Mouse (Mus musculus): Measurements from ENCODE around the gene Ntpcr.

Ntpcr gene

GRCm38 (mm10) chr8:125729746-125730145 lies at the start of gene Ntpcr:
TSS of gene Ntpcr (plus strand) at chr8:125729963.
- no peak for DNase-seq (ENCODE audit: low read depth)

- no peak for DNase-seq (ENCODE audit: low read depth)
Measured at GRCm38 (mm10) chr8:125680851-125681408, 48.8 kb upstream of the Ntpcr start.

- DNase-seq (ENCODE audit: low read depth) = no peak
Measured at GRCm38 (mm10) chr8:125685216-125685760, 44.5 kb upstream of the Ntpcr start.

- no peak for DNase-seq (ENCODE audit: low read depth)
Measured at GRCm38 (mm10) chr8:125686221-125686865, 43.4 kb upstream of the Ntpcr start.

GRCm38 (mm10) chr8:125690166-125690915 lies 39.4 kb upstream of the Ntpcr start:
- no peak for DNase-seq (ENCODE audit: low read depth)

GRCm38 (mm10) chr8:125690961-125691360 lies 38.8 kb upstream of the Ntpcr start:
- DNase-seq (ENCODE audit: low read depth) = no peak

- no peak for DNase-seq (ENCODE audit: low read depth)
Measured at GRCm38 (mm10) chr8:125692447-125692846, 37.3 kb upstream of the Ntpcr start.

- DNase-seq (ENCODE audit: low read depth) = no peak
Measured at GRCm38 (mm10) chr8:125693197-125693596, 36.6 kb upstream of the Ntpcr start.

- no peak for DNase-seq (ENCODE audit: low read depth)
Measured at GRCm38 (mm10) chr8:125695951-125696350, 33.8 kb upstream of the Ntpcr start.

GRCm38 (mm10) chr8:125699391-125700025 lies 30.3 kb upstream of the Ntpcr start:
- no peak for DNase-seq (ENCODE audit: low read depth)

GRCm38 (mm10) chr8:125700407-125700806 lies 29.4 kb upstream of the Ntpcr start:
- no peak for DNase-seq (ENCODE audit: low read depth)

GRCm38 (mm10) chr8:125702868-125703473 lies 26.8 kb upstream of the Ntpcr start:
- no peak for DNase-seq (ENCODE audit: low read depth)

- DNase-seq (ENCODE audit: low read depth) = no peak
Measured at GRCm38 (mm10) chr8:125704434-125704833, 25.3 kb upstream of the Ntpcr start.

GRCm38 (mm10) chr8:125705816-125706215 lies 23.9 kb upstream of the Ntpcr start:
- no peak for DNase-seq (ENCODE audit: low read depth)

GRCm38 (mm10) chr8:125709171-125709570 lies 20.6 kb upstream of the Ntpcr start:
- DNase-seq (ENCODE audit: low read depth) = no peak

GRCm38 (mm10) chr8:125711514-125711913 lies 18.2 kb upstream of the Ntpcr start:
- no peak for DNase-seq (ENCODE audit: low read depth)

- DNase-seq (ENCODE audit: low read depth) = no peak
Measured at GRCm38 (mm10) chr8:125716211-125716610, 13.6 kb upstream of the Ntpcr start.

- DNase-seq (ENCODE audit: low read depth) = no peak
Measured at GRCm38 (mm10) chr8:125716613-125717012, 13.2 kb upstream of the Ntpcr start.

GRCm38 (mm10) chr8:125718914-125719313 lies 10.8 kb upstream of the Ntpcr start:
- DNase-seq (ENCODE audit: low read depth) = no peak

- no peak for DNase-seq (ENCODE audit: low read depth)
Measured at GRCm38 (mm10) chr8:125722675-125723074, 7.1 kb upstream of the Ntpcr start.

GRCm38 (mm10) chr8:125723437-125723836 lies 6.3 kb upstream of the Ntpcr start:
- DNase-seq (ENCODE audit: low read depth) = no peak

All from c-Kit-positive CD71-negative TER-119-negative erythroid progenitor cells, embryonic 14.5 days (primary cell).